In genomic region chr2:146116282-146116681, GRCm38 (mm10) we compare ENCODE assay signal across 14 mouse cellular contexts.
"Had no signal": no experiment of that assay in that cellular context is flagged by ENCODE, and none has a peak within 500 bp of the region (broad histone marks: within the 10 kb centered on the region; RNA-seq: fewer than 3 reads in every experiment).

No protein-coding gene starts in this region.

- H3K9me3 ChIP-seq: limb, embryonic 13.5 days; liver, embryonic 15.5 days; midbrain, embryonic 13.5 days; neural tube, embryonic 12.5 days had no signal

- H3K27ac ChIP-seq: limb, embryonic 13.5 days; liver, embryonic 15.5 days; midbrain, embryonic 13.5 days; neural tube, embryonic 12.5 days; stomach, postnatal 0 days had no signal

- H3K9ac ChIP-seq: limb, embryonic 13.5 days; liver, embryonic 15.5 days; midbrain, embryonic 13.5 days; neural tube, embryonic 12.5 days had no signal

- H3K4me1 ChIP-seq: limb, embryonic 13.5 days; liver, embryonic 15.5 days had no signal

- DNase-seq: kidney, adult 11 months; kidney, postnatal 14 days; left cerebral cortex, postnatal 4 days; lung, adult 2 months; lung, postnatal 4 days; retina, postnatal 1 day; right cerebral cortex, postnatal 14 days had no signal

- H3K4me2 ChIP-seq: limb, embryonic 13.5 days; liver, embryonic 11.5 days; liver, embryonic 15.5 days; midbrain, embryonic 13.5 days had no signal

- H3K4me3 ChIP-seq: limb, embryonic 13.5 days; liver, embryonic 15.5 days; midbrain, embryonic 13.5 days; neural tube, embryonic 12.5 days had no signal

- ATAC-seq: lung, postnatal 0 days; midbrain, embryonic 13.5 days had no signal

- H3K36me3 ChIP-seq: limb, embryonic 13.5 days; liver, embryonic 15.5 days; midbrain, embryonic 13.5 days; neural tube, embryonic 12.5 days had no signal

- H3K27me3 ChIP-seq: limb, embryonic 13.5 days; liver, embryonic 15.5 days; midbrain, embryonic 13.5 days; neural tube, embryonic 12.5 days had no signal
